Mouse (Mus musculus) embryo, embryonic 11.5 days (tissue): ENCODE results near the gene Tmem9.

Experiments used
- DNase-seq: peaks from one replicate; pipeline ENCODE4 v3.0.0-alpha.2; 2012; ENCODE audit warnings: low read depth, low spot score

Tmem9 gene

DNA sequence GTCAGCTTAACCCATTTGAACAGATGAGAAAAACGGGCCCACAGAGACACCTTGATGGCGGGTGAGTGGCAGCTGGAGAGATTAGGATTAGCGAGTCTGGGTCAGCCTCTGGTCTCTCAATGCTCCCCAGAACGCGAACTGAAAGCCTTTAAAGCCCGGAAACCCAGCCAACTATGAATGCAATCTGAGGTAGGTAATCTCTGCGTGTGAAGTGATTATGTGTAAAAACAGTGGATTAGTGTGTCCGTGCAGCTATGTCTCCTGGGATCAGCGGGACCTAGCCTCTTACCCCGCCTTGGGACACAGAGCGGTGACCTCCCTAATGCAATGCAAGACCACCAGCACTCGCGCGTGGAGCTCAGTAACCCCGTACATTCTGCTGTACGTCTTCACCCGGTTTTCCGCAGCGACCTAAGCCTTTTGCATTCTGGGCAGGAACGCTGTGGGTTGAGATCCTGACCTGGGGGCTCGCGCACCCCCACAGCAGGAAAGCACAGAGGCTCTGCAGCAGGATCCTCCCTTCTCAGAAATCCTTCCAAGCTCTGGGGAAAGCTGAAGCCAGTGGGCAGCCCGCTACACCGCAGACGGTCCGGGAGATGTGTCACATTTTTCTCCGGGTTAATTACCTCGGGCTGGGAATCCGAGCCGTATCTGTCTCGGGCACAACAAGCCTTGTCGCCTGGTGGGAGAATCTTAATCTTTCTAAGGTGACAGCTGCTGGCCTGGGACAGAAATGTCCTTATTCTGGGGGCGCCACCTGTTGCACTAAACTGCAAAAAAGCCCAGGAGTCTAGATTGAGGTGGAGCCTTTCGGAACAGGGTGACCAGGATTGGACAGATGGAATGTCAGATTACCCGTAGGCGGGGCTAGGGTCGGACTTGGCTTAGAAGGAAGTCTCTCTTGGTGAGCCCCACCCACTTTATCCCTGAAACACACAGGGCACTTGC is at the start of gene Tmem9:
TSS of gene Tmem9 (plus strand) at position 940 of the 948 bp plus-strand sequence.
- DNase-seq, result peak; percentile 65

DNA sequence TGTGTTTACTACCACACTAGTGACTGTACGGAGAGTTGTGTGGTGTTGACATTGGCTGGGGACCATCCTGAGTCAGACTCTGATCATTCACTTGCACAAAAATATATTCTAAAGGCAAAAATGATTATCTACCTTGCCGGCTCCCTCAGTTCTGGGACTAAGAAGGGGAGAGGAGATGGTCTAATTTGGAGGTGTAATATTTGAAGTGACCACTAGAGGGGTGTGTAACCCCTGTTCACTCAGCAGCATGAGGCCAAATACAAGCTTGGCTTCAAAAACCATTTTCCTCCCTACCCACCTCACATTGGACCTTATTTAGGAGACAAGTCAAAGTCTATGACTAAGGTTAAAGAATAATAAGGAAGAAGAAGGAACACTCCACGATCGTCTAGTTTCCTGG is 49.5 kb upstream of the Tmem9 start:
- peak; percentile 43 for DNase-seq

DNA sequence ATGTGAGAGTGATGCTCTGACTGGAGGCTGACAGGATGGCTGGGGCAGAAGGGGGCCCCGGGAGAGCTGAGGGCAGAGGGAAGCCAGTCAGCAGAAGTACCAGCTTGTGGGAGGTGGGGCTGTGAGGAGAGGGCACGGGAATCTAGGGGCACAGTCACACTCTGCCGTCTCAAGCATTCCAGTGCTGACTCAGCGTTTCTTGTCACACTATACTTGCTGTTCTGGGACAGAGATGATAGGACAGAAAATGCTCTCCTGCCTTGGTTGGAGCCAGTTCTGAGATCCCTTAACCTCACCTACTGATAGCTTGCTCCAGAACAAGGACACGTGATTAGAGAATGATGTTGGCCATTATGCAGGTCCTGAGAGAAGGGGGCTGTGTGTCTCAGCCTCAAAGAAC is 44.8 kb upstream of the Tmem9 start:
- no peak for DNase-seq

DNA sequence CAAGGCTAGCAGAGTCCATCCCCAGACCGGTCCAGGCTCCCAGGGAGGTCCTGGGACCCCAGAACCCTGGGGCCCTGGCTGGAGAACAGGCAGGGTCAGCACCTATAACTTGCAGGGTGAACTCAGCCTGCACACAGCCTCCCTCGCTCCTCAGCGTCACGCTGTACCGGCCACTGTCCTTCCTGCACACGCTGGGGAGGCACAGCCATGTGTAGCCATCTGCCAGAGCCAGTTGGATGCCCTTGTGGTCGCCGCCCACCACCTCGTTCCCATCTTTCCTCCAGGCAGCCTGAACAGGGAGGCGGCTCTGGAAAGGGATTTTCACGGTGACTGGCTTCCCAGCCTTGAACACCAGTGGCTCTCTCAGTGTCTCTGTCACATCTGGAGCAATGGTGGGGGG is 43.4 kb upstream of the Tmem9 start:
- DNase-seq, result no peak

DNA sequence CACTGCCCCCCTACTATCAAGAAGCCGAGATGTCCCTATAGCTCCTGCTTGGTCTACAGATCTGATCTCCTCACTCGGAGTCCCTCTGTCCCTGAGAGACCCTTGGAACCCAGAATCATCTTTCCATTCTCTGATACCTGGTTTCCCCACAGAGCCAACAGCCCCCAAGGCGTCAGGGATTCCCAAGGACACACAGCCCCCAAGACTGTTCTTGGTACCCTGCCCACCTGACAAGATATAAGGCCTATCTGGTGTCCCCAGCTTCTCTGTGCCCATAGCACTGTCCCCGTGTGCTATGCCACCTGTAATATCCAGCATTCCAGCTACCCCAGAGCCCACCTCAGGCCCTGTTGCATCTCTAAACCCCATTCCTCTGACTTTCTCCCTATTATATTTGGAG is 40.2 kb upstream of the Tmem9 start:
- no peak for DNase-seq

DNA sequence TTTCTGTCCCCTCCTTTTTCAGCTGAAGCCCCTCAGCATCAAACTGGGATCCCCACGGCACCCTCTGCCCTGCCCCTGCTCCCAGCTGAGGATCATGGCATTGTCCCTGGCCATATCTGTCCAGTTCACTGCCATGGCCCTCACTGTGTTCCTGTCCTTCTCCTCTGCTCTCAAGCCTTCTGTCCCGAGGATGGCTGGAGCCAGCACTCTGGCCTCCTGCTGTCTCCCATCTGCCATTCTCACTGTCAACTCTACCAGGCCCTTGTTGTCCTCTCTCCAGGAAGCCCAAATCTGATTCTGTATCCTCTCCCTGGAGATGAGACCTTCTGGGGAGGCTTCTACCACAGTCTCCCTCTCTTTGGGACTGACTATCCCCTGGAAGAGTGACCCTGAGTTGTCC is 37.5 kb upstream of the Tmem9 start:
- DNase-seq, result no peak

DNA sequence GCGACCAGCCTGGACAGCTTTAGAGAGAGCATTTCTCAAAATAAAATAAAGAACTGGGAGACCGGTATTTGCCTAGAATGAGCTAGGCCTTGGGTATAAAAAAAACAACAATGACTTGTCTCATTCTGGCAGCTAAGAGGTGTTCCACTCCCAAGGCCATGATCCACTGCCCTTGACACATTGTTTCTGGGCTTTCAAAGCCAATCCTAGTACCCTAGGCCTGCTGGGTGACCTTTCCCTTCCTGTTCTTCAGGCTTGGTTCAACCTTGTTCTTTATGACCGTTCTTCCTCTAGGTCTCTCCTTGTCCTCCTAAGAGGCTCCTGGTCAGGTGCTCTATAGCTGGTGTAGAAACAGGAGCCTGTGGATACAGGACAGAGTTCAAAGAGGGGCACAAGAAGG is 35.4 kb upstream of the Tmem9 start:
- DNase-seq, result no peak

DNA sequence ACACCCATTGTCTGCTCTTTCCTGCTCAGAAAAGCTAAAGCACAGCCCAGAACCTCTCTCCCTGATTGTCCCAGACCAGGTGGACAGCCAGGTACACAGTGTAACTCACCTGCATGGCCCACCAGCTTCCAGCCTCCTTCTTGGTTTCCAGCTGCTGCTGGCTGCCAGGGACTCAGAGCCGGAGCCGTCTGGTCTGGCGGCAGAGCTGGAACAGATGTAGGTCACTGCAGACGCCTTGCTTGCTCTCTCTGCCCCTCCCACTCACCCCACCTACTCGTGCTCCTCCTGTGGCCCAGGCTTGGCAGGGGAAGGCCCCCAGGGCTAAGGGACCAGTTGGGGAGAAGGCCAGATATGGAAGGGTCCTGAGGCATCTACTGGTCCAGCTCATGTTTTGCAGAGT is 23.8 kb upstream of the Tmem9 start:
- DNase-seq, result no peak

DNA sequence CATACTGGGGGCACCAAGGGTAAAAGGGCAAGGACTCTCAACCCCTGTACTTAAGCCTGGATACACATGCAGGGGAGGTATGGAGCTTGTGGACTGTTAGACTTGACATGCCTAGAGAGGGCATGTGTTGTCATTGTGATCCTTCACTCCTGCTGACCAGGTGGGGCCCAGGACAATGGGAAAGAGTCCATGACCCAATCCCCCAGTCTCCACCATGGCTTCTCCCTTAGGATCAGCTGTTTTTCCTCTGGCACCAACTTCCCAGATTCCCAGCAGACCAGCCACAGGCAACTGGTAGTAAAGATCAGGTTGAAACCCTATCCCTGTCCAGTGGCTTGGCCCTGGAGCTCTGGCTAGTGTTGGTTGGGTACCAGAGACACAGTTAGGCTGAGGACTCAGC is 18.1 kb upstream of the Tmem9 start:
- DNase-seq, result no peak

DNA sequence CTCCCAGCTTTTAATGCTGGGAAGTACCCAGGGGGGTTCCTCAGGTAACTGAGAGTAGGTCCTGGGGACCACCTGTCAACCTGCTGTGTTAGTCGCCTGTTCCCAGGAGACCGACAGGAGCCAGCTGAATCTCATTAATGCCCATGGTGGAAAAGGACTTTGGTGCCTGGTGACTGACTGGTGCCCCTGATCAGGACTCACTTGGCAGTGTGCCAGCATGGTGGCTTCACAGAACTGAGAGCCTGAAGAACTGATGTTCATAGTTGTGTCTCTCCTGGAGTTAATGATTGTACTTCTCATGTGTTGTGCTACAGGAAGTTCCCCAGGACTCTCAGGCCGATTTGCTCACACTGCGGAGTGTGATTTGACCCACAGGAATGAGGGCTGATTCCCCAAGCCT is 14.5 kb upstream of the Tmem9 start:
- no peak for DNase-seq

DNA sequence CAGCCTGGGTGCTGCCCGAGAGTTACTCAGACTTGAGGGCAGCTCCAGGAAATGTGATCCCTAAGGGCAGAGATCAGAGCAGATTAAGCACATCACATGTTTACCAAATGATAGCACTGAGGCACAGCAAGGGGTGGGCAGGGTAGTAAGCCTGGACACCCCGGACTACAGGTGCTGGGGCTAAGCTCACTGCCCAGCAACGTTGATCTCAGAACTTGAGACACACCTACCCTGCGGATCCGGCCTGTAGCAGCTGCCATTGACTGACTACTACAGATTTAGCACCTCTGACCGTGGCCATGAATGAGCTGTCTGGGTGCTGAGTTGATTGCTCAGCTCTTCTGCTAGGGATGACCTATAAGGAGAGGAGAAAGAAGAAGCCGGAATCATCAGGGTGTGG is 10.4 kb upstream of the Tmem9 start:
- DNase-seq, result no peak

DNA sequence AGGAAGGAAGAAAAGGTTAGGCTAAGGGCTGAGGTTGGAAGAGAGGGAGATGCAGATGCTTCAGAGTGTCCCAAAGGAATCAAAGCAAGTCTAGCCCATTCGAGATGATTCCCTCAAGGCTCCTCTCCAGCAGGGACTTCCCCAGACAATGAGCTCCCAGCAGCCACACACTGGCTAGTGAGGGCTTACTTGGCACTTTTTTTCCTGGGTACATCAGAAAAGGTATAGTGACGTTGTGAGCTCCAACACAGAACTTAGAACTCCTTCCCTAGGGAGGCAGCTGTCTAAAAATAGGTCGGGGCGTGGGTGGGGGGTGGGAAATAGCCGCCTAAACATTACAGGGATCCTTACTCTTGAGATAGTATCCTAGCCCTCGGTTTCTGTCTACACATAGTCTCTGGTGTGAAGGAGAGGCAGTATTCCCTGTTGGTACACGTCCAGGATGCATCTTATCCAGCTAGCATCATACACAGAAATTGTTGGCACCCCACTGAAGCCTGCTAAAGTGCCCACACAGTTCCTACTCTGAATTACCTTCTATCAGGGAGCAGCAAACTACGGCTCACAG is 8.1 kb upstream of the Tmem9 start:
- DNase-seq, result no peak

DNA sequence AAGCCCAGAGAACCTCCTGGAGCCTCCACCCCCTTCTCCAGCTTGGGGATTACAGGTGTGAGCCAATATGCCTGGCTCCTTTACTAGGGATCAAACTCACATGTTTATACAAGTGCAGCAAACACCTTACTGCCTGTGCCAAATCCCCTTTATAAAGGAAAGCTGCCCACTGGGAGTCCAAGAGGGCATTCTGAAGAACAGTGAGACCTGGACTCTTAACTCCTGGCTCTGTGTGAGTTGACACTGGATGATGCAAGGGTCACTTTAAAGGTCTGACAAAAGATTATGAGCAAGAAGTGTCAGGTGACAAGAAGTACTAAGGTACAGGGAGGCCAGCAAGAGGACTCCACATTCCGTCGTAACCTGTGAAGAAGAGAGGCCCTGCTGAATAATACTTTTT is 6.5 kb upstream of the Tmem9 start:
- no peak for DNase-seq

DNA sequence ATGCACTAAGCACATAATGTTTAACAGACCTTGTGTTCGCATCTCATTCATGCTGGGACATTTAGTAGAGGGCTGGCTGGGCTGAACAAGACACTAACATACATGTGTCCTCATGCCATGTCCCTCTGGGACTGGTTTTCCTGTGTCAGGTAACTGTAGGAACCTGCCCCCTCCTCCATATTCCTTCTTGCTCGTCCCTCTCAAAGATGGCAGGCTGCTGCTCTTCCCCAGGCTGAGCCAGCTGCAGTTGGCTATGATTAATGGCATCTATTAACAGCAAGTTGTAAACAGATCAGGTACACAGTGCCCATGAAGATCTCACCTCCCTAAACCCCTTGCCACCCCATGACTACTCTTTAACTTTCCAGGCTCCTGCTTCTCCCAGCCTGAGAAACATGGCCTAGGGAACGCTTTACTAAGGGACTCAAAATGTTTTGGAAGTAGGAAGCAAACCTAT is 1.6 kb upstream of the Tmem9 start, which contains the start of gene Igfn1:
TSS of gene Igfn1 (minus strand) at position 51 of the 457 bp plus-strand sequence.
- no peak for DNase-seq

DNA sequence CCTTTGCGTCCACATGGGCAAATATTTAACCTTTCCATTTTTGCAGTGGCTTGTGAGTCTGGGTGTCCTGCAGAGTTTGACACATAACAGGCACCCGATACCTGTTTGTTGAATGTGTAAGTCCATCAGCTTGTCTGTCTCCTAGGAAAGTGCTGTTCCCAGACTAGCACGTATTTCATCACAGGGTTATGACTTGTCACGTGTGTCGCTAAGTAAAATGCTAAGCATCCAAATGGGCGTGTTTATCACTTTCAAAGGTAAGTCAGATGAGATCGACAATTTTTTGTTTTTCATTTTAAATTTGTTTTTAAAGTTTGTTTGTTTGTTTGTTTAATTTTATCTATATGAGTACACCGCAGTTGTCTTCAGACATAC is 196 bp downstream of the Tmem9 start:
- no peak for DNase-seq

DNA sequence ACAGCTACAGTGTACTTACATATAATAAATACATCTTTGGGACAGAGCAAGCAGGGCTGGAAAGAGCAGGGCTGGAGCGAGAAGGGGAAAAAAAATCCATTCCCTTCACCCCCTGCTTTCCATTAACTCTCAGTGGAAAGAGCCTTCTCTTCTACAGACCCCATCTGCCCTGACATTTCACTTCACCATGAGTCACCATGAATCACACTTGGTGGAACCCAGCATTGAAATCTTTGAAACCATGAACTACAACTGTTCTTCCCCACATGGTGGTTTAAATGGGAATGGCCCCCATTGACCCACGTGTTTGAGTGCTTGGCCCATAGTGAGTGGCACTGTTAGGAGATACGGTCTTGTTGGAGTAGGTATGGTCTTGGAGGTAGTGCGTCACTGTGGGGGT is 2.3 kb downstream of the Tmem9 start:
- DNase-seq, result no peak

DNA sequence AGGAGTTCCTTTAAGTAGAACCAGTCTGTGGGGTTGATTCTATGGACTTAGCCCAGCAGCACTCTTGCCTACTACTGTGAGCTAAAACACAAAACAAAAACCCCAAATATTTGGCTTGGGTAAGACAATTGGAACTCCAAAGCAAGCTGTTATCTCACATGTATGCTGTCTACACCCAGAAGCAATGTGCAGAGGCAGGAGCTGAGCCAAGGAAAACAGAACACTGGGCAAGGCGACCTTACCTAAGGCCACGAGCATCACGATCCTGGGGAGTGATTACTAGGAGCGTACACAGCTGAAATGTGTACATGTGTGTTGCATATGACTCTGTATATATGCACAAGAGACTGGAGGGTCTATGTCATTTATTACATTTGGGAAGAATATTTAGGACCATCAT is 5.6 kb downstream of the Tmem9 start:
- DNase-seq, result no peak

DNA sequence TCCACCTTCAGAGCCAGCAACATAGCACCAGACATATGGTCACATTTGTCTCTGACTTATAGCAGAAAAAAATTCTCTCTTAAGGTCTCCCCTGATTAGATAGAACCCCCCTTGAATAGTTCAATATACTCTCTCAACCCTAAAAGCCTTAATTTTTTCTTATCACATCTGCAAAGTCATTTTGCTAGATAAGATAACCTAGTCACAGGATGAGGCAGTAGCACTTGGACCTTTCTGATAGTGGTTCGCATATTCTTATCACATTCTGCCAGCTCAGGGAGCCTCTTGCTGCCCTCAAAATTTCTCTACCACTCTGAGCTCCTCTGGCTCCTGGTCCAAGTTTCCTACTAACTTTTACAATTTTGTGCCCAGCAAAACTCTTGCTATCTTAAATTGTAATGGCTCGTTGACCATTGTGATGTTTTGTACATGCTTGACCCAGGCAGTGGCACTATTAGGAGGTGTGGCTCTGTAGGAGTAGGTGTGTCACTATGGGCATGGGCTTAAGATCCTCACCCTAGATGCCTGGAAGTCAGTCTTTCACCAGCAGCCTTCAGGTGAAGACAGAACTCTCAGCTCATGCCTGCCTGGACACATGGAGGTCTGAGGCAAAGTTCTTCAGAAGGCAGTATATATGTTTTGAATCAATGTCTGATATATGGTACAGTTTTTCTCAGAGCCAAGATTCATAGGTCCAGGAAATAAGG is 7.0 kb downstream of the Tmem9 start:
- DNase-seq, result no peak

DNA sequence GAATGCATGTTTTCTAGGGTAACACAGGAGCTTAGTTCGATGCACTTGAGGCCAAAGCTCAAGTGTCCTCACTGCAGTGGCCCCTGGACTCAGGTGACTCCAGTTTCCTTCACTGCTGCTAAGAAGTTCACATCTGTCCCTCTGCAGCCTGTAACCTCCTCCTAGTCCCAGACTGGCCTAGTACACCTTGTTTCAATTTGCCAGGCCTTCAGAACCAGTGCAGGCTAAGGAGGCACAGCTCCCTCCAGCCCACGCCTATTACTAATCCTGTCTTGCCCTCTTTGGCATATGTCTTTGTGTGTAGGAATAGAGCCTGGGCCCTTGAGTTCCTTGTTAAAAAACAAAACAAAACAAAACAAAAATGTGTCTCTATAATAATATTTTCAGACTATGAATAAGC is 9.4 kb downstream of the Tmem9 start:
- DNase-seq, result no peak

DNA sequence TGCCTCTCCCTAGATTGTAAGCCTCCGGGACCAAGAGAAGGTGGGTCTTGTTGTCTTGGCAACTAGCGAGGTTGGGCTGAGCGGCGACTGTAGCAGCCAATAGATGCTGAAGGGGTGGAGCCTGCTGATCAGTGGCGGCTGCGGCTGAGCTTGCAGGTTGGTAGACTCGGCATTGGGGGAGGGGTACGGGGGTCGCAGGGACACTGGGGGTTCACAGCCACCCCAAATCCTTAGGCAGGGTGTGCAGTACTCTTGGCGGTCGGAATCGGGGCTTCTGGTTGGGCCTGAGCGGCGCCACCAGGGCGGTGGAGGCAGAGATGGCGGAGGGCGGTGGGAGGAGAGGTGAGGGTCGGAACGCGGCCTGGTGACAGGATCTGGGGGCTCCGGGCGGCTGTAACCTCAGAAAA is 10.0 kb downstream of the Tmem9 start:
- peak; percentile 89 for DNase-seq

DNA sequence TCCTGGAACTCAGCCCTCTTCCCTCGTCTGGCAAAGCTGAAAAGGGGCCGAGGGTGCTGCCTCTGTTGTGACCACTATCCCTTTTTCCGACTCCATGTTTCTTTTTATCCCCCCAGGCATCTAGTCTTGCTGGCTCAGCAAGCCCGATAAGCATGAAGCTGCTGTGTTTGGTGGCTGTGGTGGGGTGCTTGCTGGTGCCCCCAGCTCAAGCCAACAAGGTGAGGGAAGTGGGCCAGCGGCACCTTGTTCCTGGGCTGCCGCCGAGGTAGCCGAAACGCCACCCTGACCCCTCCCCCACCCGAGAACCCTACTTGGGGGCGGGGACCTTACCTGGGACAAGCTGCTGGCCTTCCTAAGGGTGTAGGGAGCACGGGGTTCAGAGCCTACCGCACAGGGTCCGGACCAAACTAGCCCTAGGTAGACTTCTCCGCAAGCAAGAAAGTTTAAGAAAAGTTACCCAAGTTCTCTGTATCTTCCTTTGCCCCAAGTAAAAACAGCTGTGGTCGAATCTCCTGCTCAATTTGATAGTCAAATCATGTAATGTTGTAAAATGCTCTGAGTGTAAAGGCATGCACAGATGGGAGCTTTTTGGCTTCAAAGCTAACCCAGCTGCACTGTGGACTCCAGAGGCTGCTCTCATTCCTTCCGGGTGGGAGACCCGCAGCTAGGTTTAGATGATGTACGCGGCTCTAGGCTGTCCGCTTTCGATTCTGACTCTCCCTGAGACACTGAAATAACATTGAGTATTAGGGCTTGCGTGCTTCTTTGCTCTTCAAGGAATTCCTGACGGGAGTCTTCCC is 10.6 kb downstream of the Tmem9 start:
- no peak for DNase-seq

DNA sequence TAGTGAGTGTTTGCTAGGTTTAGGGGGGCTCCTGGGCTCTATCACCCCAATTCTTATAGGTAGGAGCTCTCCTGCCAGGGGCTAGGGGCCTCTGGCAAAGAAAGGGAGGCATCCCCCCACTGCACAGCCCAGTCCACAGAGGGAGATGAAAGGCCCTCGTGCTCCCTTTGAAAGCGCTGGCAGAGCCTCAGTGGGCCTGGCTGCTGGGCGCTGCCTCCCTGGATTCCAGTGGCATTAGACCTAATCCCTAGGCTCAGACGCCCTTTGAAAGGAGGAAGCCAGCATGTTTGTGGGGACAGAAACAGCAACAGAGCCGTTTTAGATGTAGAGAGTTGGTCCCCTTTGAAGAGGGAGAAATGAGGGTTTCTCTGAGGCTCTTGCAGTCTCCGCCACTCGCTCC is 22.3 kb downstream of the Tmem9 start:
- no peak for DNase-seq
